Mouse (Mus musculus) lung, embryonic 16.5 days (tissue): ENCODE measurements at regions not wholly inside any gene's neighbourhood (a gene's known extent, or its start where the extent isn't known, plus 50 kb on each side); places are given as distances from the start of the nearest gene placed in this dataset.

Experiments
- ATAC-seq: fragments of 200-750 bp; cut with Nextera tagmentation; 2 replicates; pipeline ENCODE4 v1.8.0; 2017; ENCODE audit warnings: low read depth, mild to moderate bottlenecking, moderate library complexity
- H3K27ac ChIP-seq: fragments of 300-500 bp; sonication (generic); 2 replicates; pipeline ENCODE4 v1.5.1; 2014; ENCODE audit warnings: mild to moderate bottlenecking, control low read depth, low read length
- H3K27me3 ChIP-seq: fragments of 300-500 bp; sonication (generic); 2 replicates; pipeline ENCODE4 v1.6.1; 2014; ENCODE audit warnings: low read depth, low read length, mixed read lengths; ENCODE audit not compliant: control insufficient read depth, insufficient read depth
- H3K36me3 ChIP-seq: fragments of 300-500 bp; sonication (generic); 2 replicates; pipeline ENCODE4 v1.6.1; 2014; ENCODE audit warnings: low read length; ENCODE audit not compliant: control insufficient read depth, insufficient read depth
- H3K4me1 ChIP-seq: fragments of 300-500 bp; sonication (generic); replicated peaks from 2 replicates; pipeline ENCODE4 v1.6.1; 2014; ENCODE audit warnings: low read length, mixed read lengths; ENCODE audit not compliant: control insufficient read depth, insufficient read depth
- H3K4me2 ChIP-seq: fragments of 300-500 bp; sonication (generic); 2 replicates; pipeline ENCODE4 v1.6.1; 2014; ENCODE audit warnings: low read depth, low read length, control low read depth
- H3K4me3 ChIP-seq: fragments of 300-500 bp; sonication (generic); 2 replicates; pipeline ENCODE4 v1.5.1; 2014; ENCODE audit warnings: mild to moderate bottlenecking, low read length, control low read depth
- H3K9ac ChIP-seq: fragments of 300-500 bp; sonication (generic); 2 replicates; pipeline ENCODE4 v1.6.1; 2014; ENCODE audit warnings: low read length, control low read depth
- H3K9me3 ChIP-seq: fragments of 300-500 bp; sonication (generic); 2 replicates; pipeline ENCODE4 v1.6.1; 2016; ENCODE audit warnings: low read length; ENCODE audit not compliant: control insufficient read depth
- WGBS: fragments of 180-500 bp; shearing (Covaris S2); extraction: QIAGEN DNeasy Blood & Tissue Kit; methylation state at CpG from one replicate; pipeline ENCODE4 v1.1.7; 2014; 5-methylcytosine and 5-hydroxymethylcytosine counted together

GRCm38 (mm10) chr8:89632304-89632703 lies 588.3 kb upstream of the Sall1 start:
- ATAC-seq, result no peak
- WGBS, result 50% methylated on average over 5 of the region's 5 CpGs

GRCm38 (mm10) chr8:89630540-89630939 lies 586.6 kb upstream of the Sall1 start:
- WGBS, result 78% methylated on average over 3 of the region's 3 CpGs
- no peak for ATAC-seq

More at GRCm38 (mm10) chr8:89632304-89632703, 588.3 kb upstream of the Sall1 start:
- H3K36me3 ChIP-seq, result no peaks in the 10 kb centered on the region
- no peak overlapping the region for H3K27ac ChIP-seq
- H3K4me3 ChIP-seq, result no peak overlapping the region
- no peak overlapping the region for H3K9ac ChIP-seq
- H3K4me2 ChIP-seq, result no peak overlapping the region
- no peaks in the 10 kb centered on the region for H3K4me1 ChIP-seq
- H3K9me3 ChIP-seq, result no peaks in the 10 kb centered on the region
- no peaks in the 10 kb centered on the region for H3K27me3 ChIP-seq

GRCm38 (mm10) chr8:89618089-89618488 lies 574.1 kb upstream of the Sall1 start:
- Histone ChIP-seq H3K27ac (no peak overlapping the region), H3K9me3 (no peaks in the 10 kb centered on the region), H3K4me3 (no peak overlapping the region), H3K9ac (no peak overlapping the region), H3K36me3 (no peaks in the 10 kb centered on the region), H3K27me3 (no peaks in the 10 kb centered on the region), H3K4me2 (no peak overlapping the region), H3K4me1 (no peaks in the 10 kb centered on the region)
- no peak for ATAC-seq
- WGBS, result 59% methylated on average over 7 of the region's 7 CpGs

More at GRCm38 (mm10) chr8:89630540-89630939, 586.6 kb upstream of the Sall1 start:
- Histone ChIP-seq H3K4me3 (no peak overlapping the region), H3K9ac (no peak overlapping the region), H3K4me1 (no peaks in the 10 kb centered on the region), H3K9me3 (no peaks in the 10 kb centered on the region), H3K4me2 (no peak overlapping the region), H3K27me3 (no peaks in the 10 kb centered on the region), H3K27ac (no peak overlapping the region), H3K36me3 (no peaks in the 10 kb centered on the region)

- 79% methylated on average over 8 of the region's 8 CpGs for WGBS
- peaks cover 3% of the 10 kb centered on the region; the same call in 1 of the 2 replicates for H3K9me3 ChIP-seq
- ATAC-seq, result no peak
- H3K4me3 ChIP-seq, result no peak overlapping the region
- no peak overlapping the region for H3K4me2 ChIP-seq
- H3K4me1 ChIP-seq, result no peaks in the 10 kb centered on the region
- no peaks in the 10 kb centered on the region for H3K27me3 ChIP-seq
- no peak overlapping the region for H3K9ac ChIP-seq
- H3K27ac ChIP-seq, result no peak overlapping the region
- no peaks in the 10 kb centered on the region for H3K36me3 ChIP-seq
These were observed 572.0 kb upstream of the Sall1 start for GRCm38 (mm10) chr8:89615863-89616558.

GRCm38 (mm10) chr8:89609074-89609473 lies 565.1 kb upstream of the Sall1 start:
- H3K36me3 ChIP-seq, result no peaks in the 10 kb centered on the region
- H3K4me3 ChIP-seq, result no peak overlapping the region
- H3K27me3 ChIP-seq, result no peaks in the 10 kb centered on the region
- no peaks in the 10 kb centered on the region for H3K4me1 ChIP-seq
- no peak overlapping the region for H3K27ac ChIP-seq
- no peak for ATAC-seq
- H3K4me2 ChIP-seq, result no peak overlapping the region
- 24% methylated on average over 4 of the region's 4 CpGs for WGBS
- no peak overlapping the region for H3K9ac ChIP-seq
- peaks cover 3% of the 10 kb centered on the region; the same call in 1 of the 2 replicates for H3K9me3 ChIP-seq

- no peak overlapping the region for H3K4me3 ChIP-seq
- ATAC-seq, result no peak
- no peak overlapping the region for H3K4me2 ChIP-seq
- H3K4me1 ChIP-seq, result no peaks in the 10 kb centered on the region
- no peaks in the 10 kb centered on the region for H3K36me3 ChIP-seq
- H3K9ac ChIP-seq, result no peak overlapping the region
- WGBS, result 87% methylated on average over 4 of the region's 4 CpGs
- H3K9me3 ChIP-seq, result no peaks in the 10 kb centered on the region
- no peaks in the 10 kb centered on the region for H3K27me3 ChIP-seq
- H3K27ac ChIP-seq, result no peak overlapping the region
These were observed 562.0 kb upstream of the Sall1 start for GRCm38 (mm10) chr8:89605905-89606468.

GRCm38 (mm10) chr8:89604461-89604860 lies 560.5 kb upstream of the Sall1 start:
- Histone ChIP-seq H3K36me3 (no peaks in the 10 kb centered on the region), H3K4me3 (no peak overlapping the region), H3K9ac (no peak overlapping the region), H3K27me3 (no peaks in the 10 kb centered on the region), H3K9me3 (no peaks in the 10 kb centered on the region), H3K4me1 (no peaks in the 10 kb centered on the region), H3K4me2 (no peak overlapping the region), H3K27ac (no peak overlapping the region)
- WGBS, result 93% methylated on average over 3 of the region's 3 CpGs
- ATAC-seq, result no peak

GRCm38 (mm10) chr8:89596380-89596779 lies 552.4 kb upstream of the Sall1 start:
- ATAC-seq, result no peak
- Histone ChIP-seq H3K9me3 (no peaks in the 10 kb centered on the region), H3K4me1 (no peaks in the 10 kb centered on the region), H3K4me3 (no peak overlapping the region), H3K4me2 (no peak overlapping the region), H3K36me3 (no peaks in the 10 kb centered on the region), H3K27ac (no peak overlapping the region), H3K9ac (no peak overlapping the region), H3K27me3 (no peaks in the 10 kb centered on the region)
- whole genome bisulfite sequencing, result 77% methylated on average over 7 of the region's 7 CpGs

- Histone ChIP-seq H3K4me3 (no peak overlapping the region), H3K4me2 (no peak overlapping the region), H3K4me1 (no peaks in the 10 kb centered on the region), H3K9ac (no peak overlapping the region), H3K27me3 (no peaks in the 10 kb centered on the region), H3K36me3 (no peaks in the 10 kb centered on the region), H3K9me3 (no peaks in the 10 kb centered on the region), H3K27ac (no peak overlapping the region)
- no peak for ATAC-seq
These were observed 539.1 kb upstream of the Sall1 start for GRCm38 (mm10) chr8:89583091-89583490.
